Mouse (Mus musculus) kidney, postnatal 10 days (tissue): ENCODE data around the gene Gm11239.
A peak's percentile ranks its signal among the peaks of the same experiment; 100 is the strongest.
"Not testable (repeated sequence)": the region's sequence is repeated elsewhere in the genome, so short reads cannot be mapped to it uniquely, and the experiment has no call there.

Experiments
- DNase-seq: peaks from one replicate; pipeline ENCODE4 v3.0.0; 2021; ENCODE audit warnings: mixed read lengths

The Gm11239 gene

GRCm38 (mm10) chr4:73668054-73668453 is at the start of gene Gm11239:
Gm11239 (plus strand) TSS chr4:73668354.
- DNase-seq = not testable (repeated sequence)

- DNase-seq = not testable (repeated sequence)
Observed at GRCm38 (mm10) chr4:73622684-73623083, 45.5 kb upstream of the Gm11239 start, which contains the start of gene Gm11237. Gm11237 (plus strand) TSS chr4:73622984.

GRCm38 (mm10) chr4:73637821-73638220 is 30.3 kb upstream of the Gm11239 start, which contains the start of gene Gm11236:
Gm11236 (plus strand) TSS chr4:73638121.
- not testable (repeated sequence) for DNase-seq

DNA sequence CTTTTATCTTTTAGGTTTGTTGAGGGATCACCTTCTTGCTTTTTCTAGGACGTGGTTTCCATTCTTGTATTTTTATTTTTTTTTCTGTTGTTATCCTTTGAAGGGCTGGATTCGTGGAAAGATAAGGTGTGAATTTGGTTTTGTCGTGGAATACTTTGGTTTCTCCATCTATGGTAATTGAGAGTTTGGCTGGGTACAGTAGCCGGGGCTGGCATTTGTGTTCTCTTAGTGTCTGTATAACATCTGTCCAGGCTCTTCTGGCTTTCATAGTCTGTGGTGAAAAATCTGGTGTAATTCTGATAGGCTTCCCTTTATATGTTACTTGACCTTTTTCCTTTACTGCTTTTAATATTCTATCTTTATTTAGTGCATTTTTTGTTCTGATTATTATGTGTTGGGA is 6.3 kb upstream of the Gm11239 start:
- DNase-seq = peak; percentile 3

DNA sequence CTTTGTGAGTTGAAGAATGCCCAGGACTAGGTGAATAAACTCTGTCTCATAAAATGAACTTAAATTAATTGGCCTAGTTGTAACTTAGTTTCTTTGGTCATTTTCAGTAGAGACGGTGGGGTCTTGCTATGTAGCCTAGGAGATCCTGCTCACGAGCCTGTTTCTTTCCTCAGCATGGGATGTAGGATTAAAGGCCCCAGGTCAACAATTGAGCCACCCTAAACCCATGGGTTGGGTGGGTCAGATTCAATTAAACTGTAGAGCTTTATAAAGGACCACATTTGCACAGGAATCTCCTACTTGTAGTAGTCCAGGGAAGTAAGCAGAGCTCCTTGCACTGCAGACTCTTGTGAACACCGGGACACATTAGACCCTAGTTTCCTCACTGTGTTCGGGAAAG is 15.1 kb downstream of the Gm11239 start, which contains the start of gene Gm428:
TSS of gene Gm428 (plus strand) at position 301 of the 400 bp plus-strand sequence.
- DNase-seq = not testable (repeated sequence)

- DNase-seq = no peak
Observed at GRCm38 (mm10) chr4:73718761-73719160, 50.6 kb downstream of the Gm11239 start.

DNA sequence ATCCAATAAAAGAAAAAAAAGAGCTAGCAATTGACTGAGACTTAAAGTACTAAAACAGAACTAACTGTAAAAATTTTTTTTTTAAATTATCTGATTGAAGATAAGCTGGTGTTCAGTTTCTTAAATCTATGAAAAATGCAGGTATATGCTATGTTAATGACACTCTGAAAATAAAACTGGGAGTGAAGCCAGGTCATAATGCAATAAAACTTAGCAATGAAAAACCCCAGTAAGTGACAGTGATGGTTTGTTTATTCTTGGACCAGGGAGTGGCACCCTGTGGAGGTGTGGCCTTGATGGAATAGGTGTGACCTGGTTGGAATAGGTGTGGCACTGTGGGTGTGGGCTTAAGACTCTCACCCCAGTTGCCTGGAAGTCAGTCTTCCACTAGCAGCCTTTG is 51.7 kb downstream of the Gm11239 start:
- no peak for DNase-seq
